ENCODE assay signal across 8 mouse cellular contexts in genomic region chr19:5893282-5894001, GRCm38 (mm10). TPM values are rescaled to one million over a fixed set of nuclear protein-coding genes. Genes with fewer than 3 reads are reported as not detected.
DNase-seq lines count a peak whose midpoint lies in the region; ATAC-seq and TF ChIP-seq lines count a peak whose summit lies in the region.

No protein-coding gene starts in this region.

- no peak for DNase-seq in kidney, adult 9 months
- DNase-seq in midbrain, embryonic 14.5 days, result peak; percentile 49
- no peak for DNase-seq in ovary, adult 18-20 months (ENCODE audit: low spot score)
- DNase-seq in left cerebral cortex, postnatal 14 days (ENCODE audit: low spot score in 2 of 2), result no peak

- no peak for TF ChIP-seq POLR2A in cortical plate, adult 2 months (IDR thresholded peaks at IDR 0.05; ENCODE audit: extremely low read depth, insufficient read depth, low read length)

- H3K4me1 ChIP-seq in kidney, embryonic 14.5 days (ENCODE audit: control insufficient read depth, insufficient read depth, low read length), result peaks cover 10% of the 10 kb centered on the region; the same call in 1 of the 2 replicates
- H3K4me1 ChIP-seq in cortical plate, adult 2 months (ENCODE audit: control insufficient read depth, insufficient read depth, low read length), result 0 out of 2 replicates have a peak, but pooled peaks cover 2% of the 10 kb centered on the region
- H3K4me1 ChIP-seq in hindbrain, embryonic 13.5 days (replicated peaks), result peaks cover 38% of the 10 kb centered on the region
- H3K4me1 ChIP-seq in midbrain, embryonic 14.5 days (ENCODE audit: control insufficient read depth, insufficient read depth, low read length), result peaks cover 19% of the 10 kb centered on the region

- WGBS in kidney, embryonic 14.5 days, result 13% methylated on average over 23 of the region's 31 CpGs
- WGBS in hindbrain, embryonic 13.5 days, result 12% methylated on average over 16 of the region's 31 CpGs
- 6% methylated on average over 31 of the region's 31 CpGs for WGBS in midbrain, embryonic 14.5 days

- no peaks in the 10 kb centered on the region for H3K9me3 ChIP-seq in kidney, embryonic 14.5 days (ENCODE audit: control insufficient read depth, low read length)
- no peaks in the 10 kb centered on the region for H3K9me3 ChIP-seq in hindbrain, embryonic 13.5 days
- no peaks in the 10 kb centered on the region for H3K9me3 ChIP-seq in midbrain, embryonic 14.5 days (ENCODE audit: control insufficient read depth, low read length)

- H3K27me3 ChIP-seq in kidney, embryonic 14.5 days (ENCODE audit: control insufficient read depth, insufficient read depth, low read length), result no peaks in the 10 kb centered on the region
- H3K27me3 ChIP-seq in hindbrain, embryonic 13.5 days, result no peaks in the 10 kb centered on the region
- no peaks in the 10 kb centered on the region for H3K27me3 ChIP-seq in midbrain, embryonic 14.5 days (ENCODE audit: control insufficient read depth, insufficient read depth, low read length)

- H3K4me2 ChIP-seq in kidney, embryonic 14.5 days (replicated peaks; ENCODE audit: low read depth, low read length), result peak overlapping the region; percentile 93
- H3K4me2 ChIP-seq in hindbrain, embryonic 13.5 days, result peak overlapping the region; percentile 70
- peak overlapping the region; percentile 84 for H3K4me2 ChIP-seq in midbrain, embryonic 14.5 days (ENCODE audit: low read length)

- peaks cover 29% of the 10 kb centered on the region for H3K36me3 ChIP-seq in kidney, embryonic 14.5 days (ENCODE audit: control insufficient read depth, insufficient read depth, low read length)
- peaks cover 35% of the 10 kb centered on the region for H3K36me3 ChIP-seq in hindbrain, embryonic 13.5 days
- peaks cover 30% of the 10 kb centered on the region for H3K36me3 ChIP-seq in midbrain, embryonic 14.5 days (ENCODE audit: control insufficient read depth, insufficient read depth, low read length)

- peak overlapping the region; percentile 79 for H3K9ac ChIP-seq in kidney, embryonic 14.5 days (ENCODE audit: low read depth, low read length)
- H3K9ac ChIP-seq in hindbrain, embryonic 13.5 days, result peak overlapping the region; percentile 93
- peak overlapping the region; percentile 87 for H3K9ac ChIP-seq in midbrain, embryonic 14.5 days (replicated peaks; ENCODE audit: low read length)

- H3K4me3 ChIP-seq in kidney, embryonic 14.5 days (ENCODE audit: low read length), result peak overlapping the region; percentile 64
- peak overlapping the region; percentile 64 for H3K4me3 ChIP-seq in cortical plate, adult 2 months (ENCODE audit: insufficient read depth, low read length)
- peak overlapping the region; percentile 66 for H3K4me3 ChIP-seq in hindbrain, embryonic 13.5 days
- peak overlapping the region; percentile 63 for H3K4me3 ChIP-seq in midbrain, embryonic 14.5 days (replicated peaks; ENCODE audit: low read depth, low read length)

- ATAC-seq in kidney, embryonic 14.5 days (ENCODE audit: low FRiP score, low TSS enrichment), result peak; percentile 10
- ATAC-seq in hindbrain, embryonic 13.5 days (ENCODE audit: low FRiP score), result peak; percentile 66
- ATAC-seq in midbrain, embryonic 14.5 days (ENCODE audit: low FRiP score, low TSS enrichment), result no peak; the same call in 1 of the 2 replicates
- ATAC-seq in frontal cortex, adult (ENCODE audit: low TSS enrichment), result no peak

- intact Hi-C loops in left cerebral cortex, postnatal 14 days (cut with DNase I), result loop anchor here (2.0 kb wide), 1 partner anchor 17 kb away; no protein-coding TSS in a partner anchor

- no peak overlapping the region for H3K27ac ChIP-seq in kidney, embryonic 14.5 days (ENCODE audit: low read depth, low read length)
- H3K27ac ChIP-seq in cortical plate, adult 2 months (ENCODE audit: insufficient read depth, low read length), result no peak overlapping the region
- H3K27ac ChIP-seq in hindbrain, embryonic 13.5 days, result peak overlapping the region; percentile 85
- H3K27ac ChIP-seq in midbrain, embryonic 14.5 days (replicated peaks; ENCODE audit: low read depth, low read length), result peak overlapping the region; percentile 81

- TF ChIP-seq CTCF in cortical plate, adult 2 months (IDR thresholded peaks at IDR 0.05; ENCODE audit: extremely low read depth, insufficient read depth, low read length), result no peak

RNA-seq across cellular contexts. Expression of gene Tigd3, which starts 0.5 kb away (rescaled TPM):
- 2.9 and 4.0 TPM in 2 replicates for polyA plus RNA-seq in kidney, embryonic 14.5 days (2014; fragmentation: Nextera tagmentation; extraction: Ambion mirVana)
- polyA plus RNA-seq in cortical plate, adult 2 months (2012; rRNA removed), result 3.6 and 4.0 TPM in 2 replicates
- polyA plus RNA-seq in hindbrain, embryonic 13.5 days (2015; fragmentation: Nextera tagmentation; extraction: Ambion mirVana), result 15.2 and 15.9 TPM in 2 replicates
- 9.9 and 10.8 TPM in 2 replicates for polyA plus RNA-seq in midbrain, embryonic 14.5 days (2014; fragmentation: Nextera tagmentation; extraction: Ambion mirVana)
- 1 to 10 TPM; 5.6 to 5.9 TPM for total RNA-seq in left cerebral cortex, postnatal 14 days (2021)

RNA-seq across cellular contexts. Expression of gene Slc25a45, which starts 15.8 kb away (rescaled TPM):
- 3.3 and 3.5 TPM in 2 replicates for polyA plus RNA-seq in kidney, embryonic 14.5 days (2014; fragmentation: Nextera tagmentation; extraction: Ambion mirVana)
- polyA plus RNA-seq in cortical plate, adult 2 months (2012; rRNA removed), result 6.6 and 7.4 TPM in 2 replicates
- 2.6 and 2.8 TPM in 2 replicates for polyA plus RNA-seq in hindbrain, embryonic 13.5 days (2015; fragmentation: Nextera tagmentation; extraction: Ambion mirVana)
- 0.73 and 1.2 TPM in 2 replicates for polyA plus RNA-seq in midbrain, embryonic 14.5 days (2014; fragmentation: Nextera tagmentation; extraction: Ambion mirVana)
- total RNA-seq in left cerebral cortex, postnatal 14 days (2021), result 1 to 10 TPM; 2.8 to 3.0 TPM

RNA-seq across cellular contexts. Expression of gene Frmd8, which starts 18.4 kb away (rescaled TPM):
- polyA plus RNA-seq in kidney, embryonic 14.5 days (2014; fragmentation: Nextera tagmentation; extraction: Ambion mirVana), result 17.4 and 26.5 TPM in 2 replicates
- polyA plus RNA-seq in cortical plate, adult 2 months (2012; rRNA removed), result 17.1 and 22.1 TPM in 2 replicates
- polyA plus RNA-seq in hindbrain, embryonic 13.5 days (2015; fragmentation: Nextera tagmentation; extraction: Ambion mirVana), result 17.5 and 19.3 TPM in 2 replicates
- polyA plus RNA-seq in midbrain, embryonic 14.5 days (2014; fragmentation: Nextera tagmentation; extraction: Ambion mirVana), result 8.3 and 12.2 TPM in 2 replicates
- total RNA-seq in left cerebral cortex, postnatal 14 days (2021), result 10 to 100 TPM; 11.1 to 12.1 TPM

RNA-seq across cellular contexts. Expression of gene Dpf2, which starts 19.4 kb away (rescaled TPM):
- 132 and 167 TPM in 2 replicates for polyA plus RNA-seq in kidney, embryonic 14.5 days (2014; fragmentation: Nextera tagmentation; extraction: Ambion mirVana)
- 96.2 and 99.0 TPM in 2 replicates for polyA plus RNA-seq in cortical plate, adult 2 months (2012; rRNA removed)
- 128 and 137 TPM in 2 replicates for polyA plus RNA-seq in hindbrain, embryonic 13.5 days (2015; fragmentation: Nextera tagmentation; extraction: Ambion mirVana)
- polyA plus RNA-seq in midbrain, embryonic 14.5 days (2014; fragmentation: Nextera tagmentation; extraction: Ambion mirVana), result 96.6 and 108 TPM in 2 replicates
- total RNA-seq in left cerebral cortex, postnatal 14 days (2021), result 10 to 100 TPM; 87.6 to 90.4 TPM

RNA-seq across cellular contexts. Expression of gene Cdc42ep2, which starts 31.2 kb away (rescaled TPM):
- polyA plus RNA-seq in kidney, embryonic 14.5 days (2014; fragmentation: Nextera tagmentation; extraction: Ambion mirVana), result 10.5 and 10.8 TPM in 2 replicates
- polyA plus RNA-seq in cortical plate, adult 2 months (2012; rRNA removed), result 12.6 and 16.4 TPM in 2 replicates
- 11.5 and 12.4 TPM in 2 replicates for polyA plus RNA-seq in hindbrain, embryonic 13.5 days (2015; fragmentation: Nextera tagmentation; extraction: Ambion mirVana)
- 12.3 and 16.2 TPM in 2 replicates for polyA plus RNA-seq in midbrain, embryonic 14.5 days (2014; fragmentation: Nextera tagmentation; extraction: Ambion mirVana)
- total RNA-seq in left cerebral cortex, postnatal 14 days (2021), result 1 to 10 TPM; 7.1 to 8.0 TPM

Comparison
In these comparisons a context has a peak if more than half of its experiments do, and no peak if none do; other contexts are left out.
1. ATAC-seq: peak in kidney, embryonic 14.5 days (single experiment) and hindbrain, embryonic 13.5 days (single experiment); none in midbrain, embryonic 14.5 days (single experiment) and frontal cortex, adult (single experiment).
2. H3K27ac ChIP-seq: peak in hindbrain, embryonic 13.5 days (single experiment) and midbrain, embryonic 14.5 days (single experiment); none in kidney, embryonic 14.5 days (single experiment) and cortical plate, adult 2 months (single experiment).
3. Peak in every context shown above with its lines, with median percentiles within 50 percentile points of each other: H3K4me2 ChIP-seq, H3K4me3 ChIP-seq and H3K9ac ChIP-seq.